Mouse (Mus musculus): ENCODE data around the gene Vps18. TPM values are rescaled to one million over a fixed set of nuclear protein-coding genes. Genes with fewer than 3 reads are reported as not detected.

The Vps18 gene
- polyA plus RNA-seq, 1 experiment from 2014 or later: 6.4 TPM

- Histone ChIP-seq H3K36me3 (replicated peaks) (peaks cover 17% of the 10 kb centered on the region), H3K4me2 (no peak overlapping the region), H3K9me3 (replicated peaks) (no peaks in the 10 kb centered on the region), H3K27me3 (no peaks in the 10 kb centered on the region), H3K4me3 (replicated peaks) (no peak overlapping the region), H3K27ac (replicated peaks) (no peak overlapping the region), H3K9ac (no peak overlapping the region), H3K4me1 (replicated peaks) (peaks cover 80% of the 10 kb centered on the region)
- 65% methylated on average over 6 of the region's 6 CpGs for WGBS (ENCODE audit: insufficient replicate concordance)
- no peak for ATAC-seq (ENCODE audit: insufficient read depth)
These were observed 14.3 kb downstream of the Vps18 start for GRCm38 (mm10) chr2:119302876-119303275.

DNA sequence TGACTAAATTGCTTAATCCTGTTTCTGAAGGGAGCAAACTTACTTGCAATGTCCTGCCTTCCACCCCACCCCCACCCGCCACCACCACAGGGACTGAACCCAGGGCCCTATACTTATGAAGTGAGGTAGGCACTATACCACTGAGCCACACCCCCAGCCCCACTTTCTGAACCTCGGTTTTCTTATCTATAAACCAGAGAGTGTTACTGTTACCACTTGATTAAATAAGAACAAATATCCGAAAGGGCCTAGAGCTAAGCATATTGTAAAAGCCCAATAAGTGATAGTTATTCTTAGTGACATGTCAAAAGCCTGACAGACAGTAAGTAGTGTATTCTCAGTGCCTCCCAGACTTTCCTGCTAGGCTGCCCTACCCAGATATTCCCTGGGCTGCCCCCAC is 15.9 kb downstream of the Vps18 start:
- H3K36me3 ChIP-seq (replicated peaks): peaks cover 3% of the 10 kb centered on the region; the same call in 1 of the 2 replicates
- WGBS (ENCODE audit: insufficient replicate concordance): 11% methylated on average over 3 of the region's 3 CpGs
- no peak overlapping the region for H3K9ac ChIP-seq
- H3K9me3 ChIP-seq (replicated peaks): no peaks in the 10 kb centered on the region
- peak overlapping the region; percentile 56 for H3K27ac ChIP-seq (replicated peaks)
- ATAC-seq (ENCODE audit: insufficient read depth): peak; percentile 50
- peaks cover 67% of the 10 kb centered on the region for H3K4me1 ChIP-seq (replicated peaks)
- H3K4me2 ChIP-seq: no peak overlapping the region
- no peak overlapping the region for H3K4me3 ChIP-seq (replicated peaks)
- H3K27me3 ChIP-seq: no peaks in the 10 kb centered on the region

- WGBS (ENCODE audit: insufficient replicate concordance): 31% methylated on average over 3 of the region's 3 CpGs
- ATAC-seq (ENCODE audit: insufficient read depth): no peak; the same call in 1 of the 2 replicates
- no peak overlapping the region for H3K4me2 ChIP-seq
These were observed 16.3 kb downstream of the Vps18 start for GRCm38 (mm10) chr2:119304798-119305208.

DNA sequence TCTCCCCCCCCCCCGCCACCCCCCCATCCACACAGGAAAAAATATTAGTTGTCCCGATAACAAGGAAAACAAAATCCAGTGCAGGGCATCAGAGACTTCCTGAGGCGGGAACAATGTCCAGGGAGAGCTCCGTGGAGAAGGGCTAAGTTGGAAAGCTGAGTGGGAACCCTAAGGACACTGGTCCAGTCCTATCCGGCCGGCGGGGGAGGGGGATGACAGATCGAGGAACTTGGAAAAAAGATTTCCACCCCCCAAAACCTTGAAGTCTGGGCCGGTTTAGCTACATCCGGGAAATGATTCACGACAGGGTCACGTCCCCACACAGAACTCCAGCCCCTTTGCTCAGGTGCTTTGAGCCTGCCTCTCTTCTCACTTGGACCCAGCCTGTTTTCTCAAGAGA is 23.0 kb downstream of the Vps18 start:
- H3K27ac ChIP-seq (replicated peaks): no peak overlapping the region
- no peak overlapping the region for H3K9ac ChIP-seq
- peak; percentile 52 for ATAC-seq (ENCODE audit: insufficient read depth)
- H3K4me3 ChIP-seq (replicated peaks): no peak overlapping the region
- no peaks in the 10 kb centered on the region for H3K4me1 ChIP-seq (replicated peaks)
- no peaks in the 10 kb centered on the region for H3K36me3 ChIP-seq (replicated peaks)
- 48% methylated on average over 12 of the region's 12 CpGs for WGBS (ENCODE audit: insufficient replicate concordance)
- H3K27me3 ChIP-seq: peaks cover 3% of the 10 kb centered on the region; the same call in 1 of the 2 replicates
- no peaks in the 10 kb centered on the region for H3K9me3 ChIP-seq (replicated peaks)
- no peak overlapping the region for H3K4me2 ChIP-seq

More at GRCm38 (mm10) chr2:119304798-119305208, 16.3 kb downstream of the Vps18 start:
- no peak overlapping the region for H3K4me3 ChIP-seq (replicated peaks)
- no peaks in the 10 kb centered on the region for H3K36me3 ChIP-seq (replicated peaks)
- H3K9ac ChIP-seq: no peak overlapping the region
- H3K27me3 ChIP-seq: no peaks in the 10 kb centered on the region; the same call in 1 of the 2 replicates
- H3K9me3 ChIP-seq (replicated peaks): no peaks in the 10 kb centered on the region
- peak overlapping the region; percentile 56 for H3K27ac ChIP-seq (replicated peaks)
- peaks cover 63% of the 10 kb centered on the region for H3K4me1 ChIP-seq (replicated peaks)

GRCm38 (mm10) chr2:119312380-119312958 is 23.9 kb downstream of the Vps18 start:
- no peaks in the 10 kb centered on the region for H3K36me3 ChIP-seq (replicated peaks)
- H3K4me2 ChIP-seq: no peak overlapping the region
- H3K9ac ChIP-seq: no peak overlapping the region
- no peaks in the 10 kb centered on the region for H3K9me3 ChIP-seq (replicated peaks)
- H3K4me3 ChIP-seq (replicated peaks): no peak overlapping the region
- no peak for ATAC-seq (ENCODE audit: insufficient read depth)
- H3K4me1 ChIP-seq (replicated peaks): no peaks in the 10 kb centered on the region
- WGBS (ENCODE audit: insufficient replicate concordance): 74% methylated on average over 2 of the region's 2 CpGs
- peaks cover 3% of the 10 kb centered on the region; the same call in 1 of the 2 replicates for H3K27me3 ChIP-seq
- 0 out of 2 replicates have a peak overlapping the region, but pooled peaks have one; percentile 9 for H3K27ac ChIP-seq (replicated peaks)

DNA sequence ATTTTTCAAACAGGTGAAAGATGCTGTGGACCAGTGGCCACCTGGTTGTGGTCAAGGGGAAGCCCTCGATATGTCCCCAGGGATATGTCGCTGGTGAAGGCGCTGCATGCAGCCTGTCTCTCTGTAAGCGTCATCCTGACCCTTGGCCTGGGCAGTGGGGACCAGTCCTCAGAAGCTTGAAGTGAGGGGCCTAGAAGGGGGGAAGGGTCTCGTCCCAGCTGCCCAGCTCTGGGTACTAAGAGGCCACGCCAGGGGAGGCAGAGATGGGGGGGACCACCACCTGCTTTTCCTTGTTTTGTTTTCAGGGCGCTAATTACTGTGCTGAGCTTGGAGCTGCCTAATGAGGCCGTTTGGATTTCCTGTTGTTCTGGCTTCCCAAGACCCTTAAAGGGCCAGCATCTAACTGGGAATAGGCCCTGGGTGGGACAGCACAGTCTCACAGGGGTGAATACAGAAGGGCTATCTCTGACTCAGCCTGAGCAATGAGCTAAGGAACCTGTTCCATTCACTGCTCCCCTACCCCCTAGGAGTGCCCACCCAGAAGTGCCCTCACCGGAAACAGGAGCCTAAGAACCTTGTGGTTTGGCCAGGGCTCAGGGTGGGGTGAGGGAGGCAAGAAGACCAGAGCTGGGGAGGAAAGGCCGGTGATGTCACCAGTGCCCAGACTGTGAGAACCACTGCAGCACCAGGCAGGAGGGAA is 25.4 kb downstream of the Vps18 start:
- Histone ChIP-seq H3K9me3 (replicated peaks) (no peaks in the 10 kb centered on the region), H3K27me3 (peaks cover 3% of the 10 kb centered on the region; the same call in 1 of the 2 replicates), H3K9ac (no peak overlapping the region), H3K4me3 (replicated peaks) (no peak overlapping the region), H3K27ac (replicated peaks) (no peak overlapping the region), H3K4me1 (replicated peaks) (peaks cover 7% of the 10 kb centered on the region), H3K36me3 (replicated peaks) (no peaks in the 10 kb centered on the region), H3K4me2 (no peak overlapping the region)
- 44% methylated on average over 10 of the region's 10 CpGs for WGBS (ENCODE audit: insufficient replicate concordance)
- no peak for ATAC-seq (ENCODE audit: insufficient read depth)

GRCm38 (mm10) chr2:119314742-119315310 is 26.3 kb downstream of the Vps18 start:
- Histone ChIP-seq H3K27ac (replicated peaks) (no peak overlapping the region), H3K9ac (no peak overlapping the region), H3K4me2 (no peak overlapping the region), H3K36me3 (replicated peaks) (no peaks in the 10 kb centered on the region), H3K9me3 (replicated peaks) (no peaks in the 10 kb centered on the region), H3K4me1 (replicated peaks) (peaks cover 7% of the 10 kb centered on the region), H3K4me3 (replicated peaks) (no peak overlapping the region), H3K27me3 (peaks cover 3% of the 10 kb centered on the region; the same call in 1 of the 2 replicates)
- ATAC-seq (ENCODE audit: insufficient read depth): no peak
- 74% methylated on average over 12 of the region's 12 CpGs for WGBS (ENCODE audit: insufficient replicate concordance)

GRCm38 (mm10) chr2:119318043-119318710 is 29.6 kb downstream of the Vps18 start:
- no peak for ATAC-seq (ENCODE audit: insufficient read depth)
- Histone ChIP-seq H3K27me3 (peaks cover 34% of the 10 kb centered on the region), H3K27ac (replicated peaks) (no peak overlapping the region), H3K4me3 (replicated peaks) (no peak overlapping the region), H3K36me3 (replicated peaks) (no peaks in the 10 kb centered on the region), H3K9ac (no peak overlapping the region), H3K4me1 (replicated peaks) (peaks cover 39% of the 10 kb centered on the region), H3K4me2 (no peak overlapping the region), H3K9me3 (replicated peaks) (no peaks in the 10 kb centered on the region)
- WGBS (ENCODE audit: insufficient replicate concordance): 61% methylated on average over 3 of the region's 3 CpGs

DNA sequence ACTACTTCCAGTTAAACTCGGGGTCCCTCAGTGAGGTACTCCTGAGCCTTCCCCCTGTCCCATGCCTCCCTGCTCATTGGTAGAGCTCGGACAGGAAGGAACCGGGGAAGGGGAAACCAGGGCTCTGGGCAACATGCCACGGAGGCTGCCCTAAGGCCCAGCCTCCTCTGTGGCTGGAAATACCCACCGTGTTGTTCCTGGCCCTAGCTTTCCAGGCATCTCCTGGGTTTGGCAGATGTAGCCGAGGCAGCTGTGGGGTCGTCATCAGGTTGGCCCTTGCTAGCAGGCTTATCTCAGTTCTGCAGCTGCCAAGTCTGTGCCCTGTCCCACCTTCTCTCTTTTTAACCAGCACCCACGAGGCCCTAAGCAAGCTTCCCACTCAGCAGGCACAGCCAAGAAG is 32.0 kb downstream of the Vps18 start:
- peak; percentile 54 for ATAC-seq (ENCODE audit: insufficient read depth)
- peaks cover 61% of the 10 kb centered on the region for H3K4me1 ChIP-seq (replicated peaks)
- peak overlapping the region; percentile 78 for H3K4me2 ChIP-seq

GRCm38 (mm10) chr2:119321771-119322586 is 33.4 kb downstream of the Vps18 start:
- no peaks in the 10 kb centered on the region for H3K9me3 ChIP-seq (replicated peaks)
- 0 out of 2 replicates have a peak, but pooled peaks have one; percentile 3 for ATAC-seq (ENCODE audit: insufficient read depth)
- 3% methylated on average over 48 of the region's 48 CpGs for WGBS (ENCODE audit: insufficient replicate concordance)
- peak overlapping the region; percentile 78 for H3K4me2 ChIP-seq
- H3K36me3 ChIP-seq (replicated peaks): no peaks in the 10 kb centered on the region
- peak overlapping the region; percentile 43 for H3K4me3 ChIP-seq (replicated peaks)
- H3K27ac ChIP-seq (replicated peaks): peak overlapping the region; percentile 61; the same call in 1 of the 2 replicates
- H3K9ac ChIP-seq: peak overlapping the region; percentile 11; the same call in 1 of the 2 replicates
- H3K27me3 ChIP-seq: peaks cover 70% of the 10 kb centered on the region
- peaks cover 75% of the 10 kb centered on the region for H3K4me1 ChIP-seq (replicated peaks)

More for the DNA sequence above, 32.0 kb downstream of the Vps18 start:
- Histone ChIP-seq H3K9me3 (replicated peaks) (no peaks in the 10 kb centered on the region), H3K4me3 (replicated peaks) (no peak overlapping the region), H3K27ac (replicated peaks) (no peak overlapping the region), H3K9ac (no peak overlapping the region), H3K27me3 (peaks cover 55% of the 10 kb centered on the region), H3K36me3 (replicated peaks) (no peaks in the 10 kb centered on the region)
- 25% methylated on average over 8 of the region's 8 CpGs for WGBS (ENCODE audit: insufficient replicate concordance)
